Mouse (Mus musculus): Measurements from ENCODE around the gene Fance. TPM values are rescaled to one million over a fixed set of nuclear protein-coding genes. Genes with fewer than 3 reads are reported as not detected.
"Not testable (repeated sequence)": the region's sequence is repeated elsewhere in the genome, so short reads cannot be mapped to it uniquely, and the experiment has no call there.

Gene Fance
- polyA plus RNA-seq, 1 experiment: 12.1 TPM

- 33% methylated on average over 2 of the region's 2 CpGs for WGBS
Observed at GRCm38 (mm10) chr17:28330232-28330546, 16.9 kb downstream of the Fance start.

DNA sequence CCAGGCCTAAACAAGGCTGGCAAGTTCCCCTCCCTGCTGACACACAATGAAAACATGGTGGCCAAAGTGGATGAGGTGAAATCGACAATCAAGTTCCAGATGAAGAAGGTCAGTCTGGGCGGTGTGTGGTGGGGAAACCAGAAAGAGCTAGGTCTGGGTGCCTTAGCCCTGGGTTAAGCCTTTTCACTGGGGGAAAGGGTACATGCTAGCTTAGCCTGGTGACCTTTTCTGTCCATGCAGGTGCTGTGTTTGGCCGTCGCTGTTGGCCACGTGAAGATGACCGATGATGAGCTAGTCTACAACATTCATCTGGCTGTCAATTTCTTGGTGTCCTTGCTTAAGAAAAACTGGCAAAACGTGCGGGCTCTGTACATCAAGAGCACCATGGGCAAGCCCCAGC lies 17.3 kb downstream of the Fance start:
- not testable (repeated sequence) for H3K36me3 ChIP-seq (ENCODE audit: control insufficient read depth, insufficient read depth, low read length); DNase-seq; H3K27me3 ChIP-seq (replicated peaks; ENCODE audit: control insufficient read depth, insufficient read depth, low read length); H3K4me3 ChIP-seq (ENCODE audit: insufficient read depth, low read depth, low read length); H3K27ac ChIP-seq (ENCODE audit: insufficient read depth, low read depth, low read length)
- 53% methylated on average over 8 of the region's 8 CpGs for WGBS
- H3K4me1 ChIP-seq (ENCODE audit: control insufficient read depth, insufficient read depth, low read length): peaks cover 17% of the 10 kb centered on the region

More at GRCm38 (mm10) chr17:28330232-28330546, 16.9 kb downstream of the Fance start:
- peaks cover 4% of the 10 kb centered on the region; the same call in 1 of the 2 replicates for H3K36me3 ChIP-seq (ENCODE audit: control insufficient read depth, insufficient read depth, low read length)
- no peak overlapping the region for H3K27ac ChIP-seq (ENCODE audit: insufficient read depth, low read depth, low read length)
- no peak for DNase-seq
- H3K4me3 ChIP-seq (ENCODE audit: insufficient read depth, low read depth, low read length): no peak overlapping the region
- H3K27me3 ChIP-seq (replicated peaks; ENCODE audit: control insufficient read depth, insufficient read depth, low read length): no peaks in the 10 kb centered on the region
- peaks cover 17% of the 10 kb centered on the region for H3K4me1 ChIP-seq (ENCODE audit: control insufficient read depth, insufficient read depth, low read length)
- TF ChIP-seq POLR2A (IDR thresholded peaks at IDR 0.05; ENCODE audit: low read depth, low read length) (no peak), CTCF (conservative IDR thresholded peaks at IDR 0.05; ENCODE audit: insufficient read depth, insufficient read length, low read depth, low read length) (no peak)

- no peak for DNase-seq
- TF ChIP-seq POLR2A (IDR thresholded peaks at IDR 0.05; ENCODE audit: low read depth, low read length): no peak
- TF ChIP-seq CTCF (conservative IDR thresholded peaks at IDR 0.05; ENCODE audit: insufficient read depth, insufficient read length, low read depth, low read length): no peak
- WGBS: 57% methylated on average over 5 of the region's 7 CpGs
- no peaks in the 10 kb centered on the region for H3K27me3 ChIP-seq (replicated peaks; ENCODE audit: control insufficient read depth, insufficient read depth, low read length)
- peaks cover 17% of the 10 kb centered on the region for H3K4me1 ChIP-seq (ENCODE audit: control insufficient read depth, insufficient read depth, low read length)
- no peak overlapping the region for H3K4me3 ChIP-seq (ENCODE audit: insufficient read depth, low read depth, low read length)
- H3K36me3 ChIP-seq (ENCODE audit: control insufficient read depth, insufficient read depth, low read length): peaks cover 4% of the 10 kb centered on the region; the same call in 1 of the 2 replicates
- no peak overlapping the region for H3K27ac ChIP-seq (ENCODE audit: insufficient read depth, low read depth, low read length)
Observed at GRCm38 (mm10) chr17:28331241-28332112, 18.2 kb downstream of the Fance start.

DNA sequence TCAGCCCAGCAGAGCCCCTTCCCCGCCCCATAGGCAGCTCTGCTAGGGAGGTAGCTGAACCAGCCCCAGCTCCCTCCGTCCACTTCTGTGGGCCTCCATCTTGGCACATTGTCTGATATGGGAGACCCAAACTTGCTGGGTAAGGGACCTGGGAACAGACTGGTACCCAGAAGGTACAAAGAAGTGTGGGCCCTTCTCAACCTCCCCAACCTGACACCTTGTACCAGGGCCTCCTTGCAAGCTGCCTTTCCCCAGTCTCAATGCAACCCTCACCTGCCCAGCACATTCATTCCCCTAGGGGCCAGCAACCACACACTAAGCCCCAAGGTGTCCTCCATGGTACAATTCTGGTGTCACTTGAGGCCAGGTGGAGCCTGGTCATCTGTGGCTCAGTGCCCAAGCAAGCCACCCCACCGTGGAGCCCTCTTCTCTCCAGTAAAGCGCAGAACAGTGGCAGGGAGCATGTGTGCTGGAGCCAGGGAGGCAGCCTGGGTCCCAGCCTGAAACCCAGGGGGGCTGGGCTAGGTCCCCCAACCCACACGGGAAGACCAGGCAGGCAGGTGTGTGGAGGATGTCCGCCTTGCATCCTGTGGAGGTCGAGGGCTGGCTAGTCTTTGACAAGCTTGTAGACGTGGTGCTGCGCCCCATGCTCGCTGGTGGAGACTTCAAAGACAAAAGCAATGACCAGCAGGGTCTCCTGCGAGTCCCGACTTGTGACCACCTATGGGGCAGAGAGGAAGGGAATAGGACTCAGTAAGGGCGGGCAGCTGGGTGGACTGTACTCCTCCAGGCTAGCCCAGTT lies 19.0 kb downstream of the Fance start:
- 65% methylated on average over 13 of the region's 13 CpGs for WGBS
- no peak overlapping the region for H3K27ac ChIP-seq (ENCODE audit: insufficient read depth, low read depth, low read length)
- no peaks in the 10 kb centered on the region for H3K27me3 ChIP-seq (replicated peaks; ENCODE audit: control insufficient read depth, insufficient read depth, low read length)
- H3K4me1 ChIP-seq (ENCODE audit: control insufficient read depth, insufficient read depth, low read length): peaks cover 12% of the 10 kb centered on the region
- peaks cover 4% of the 10 kb centered on the region; the same call in 1 of the 2 replicates for H3K36me3 ChIP-seq (ENCODE audit: control insufficient read depth, insufficient read depth, low read length)
- TF ChIP-seq CTCF (conservative IDR thresholded peaks at IDR 0.05; ENCODE audit: insufficient read depth, insufficient read length, low read depth, low read length) (0 out of 2 replicates have a peak, but pooled peaks have one; percentile 23), POLR2A (IDR thresholded peaks at IDR 0.05; ENCODE audit: low read depth, low read length) (no peak)
- H3K4me3 ChIP-seq (ENCODE audit: insufficient read depth, low read depth, low read length): no peak overlapping the region
- DNase-seq: no peak

DNA sequence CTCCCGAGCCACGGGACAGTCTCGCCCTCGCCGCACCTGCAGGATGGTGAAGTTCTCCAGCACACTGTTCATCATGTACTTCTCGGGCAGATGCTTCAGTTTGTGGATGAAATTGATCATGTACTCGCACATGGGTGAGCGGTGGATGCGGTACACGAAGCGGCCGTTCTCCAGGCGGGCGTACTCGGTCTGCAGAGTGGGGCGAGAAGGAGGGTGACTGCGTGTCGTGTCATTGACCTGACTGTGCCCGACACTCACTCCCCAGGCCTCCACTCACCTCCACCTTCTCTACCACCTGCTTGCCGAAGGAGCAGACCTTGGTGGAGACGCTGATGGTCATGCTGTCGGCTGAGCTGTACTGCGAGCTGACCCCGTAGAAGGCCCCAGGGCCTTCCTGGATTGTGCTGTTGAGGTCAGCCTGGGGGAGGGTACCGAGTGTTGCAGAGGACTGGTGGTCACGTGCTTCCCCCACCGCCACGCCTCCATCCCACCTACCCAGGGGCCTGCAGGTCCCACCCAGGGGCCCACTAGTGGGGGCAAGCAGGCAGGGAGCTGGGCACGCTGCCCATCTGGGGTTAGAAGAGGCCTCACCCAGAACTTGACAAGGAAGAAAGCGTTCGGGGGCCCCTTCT lies 19.7 kb downstream of the Fance start:
- peaks cover 4% of the 10 kb centered on the region; the same call in 1 of the 2 replicates for H3K36me3 ChIP-seq (ENCODE audit: control insufficient read depth, insufficient read depth, low read length)
- WGBS: 68% methylated on average over 31 of the region's 31 CpGs

DNA sequence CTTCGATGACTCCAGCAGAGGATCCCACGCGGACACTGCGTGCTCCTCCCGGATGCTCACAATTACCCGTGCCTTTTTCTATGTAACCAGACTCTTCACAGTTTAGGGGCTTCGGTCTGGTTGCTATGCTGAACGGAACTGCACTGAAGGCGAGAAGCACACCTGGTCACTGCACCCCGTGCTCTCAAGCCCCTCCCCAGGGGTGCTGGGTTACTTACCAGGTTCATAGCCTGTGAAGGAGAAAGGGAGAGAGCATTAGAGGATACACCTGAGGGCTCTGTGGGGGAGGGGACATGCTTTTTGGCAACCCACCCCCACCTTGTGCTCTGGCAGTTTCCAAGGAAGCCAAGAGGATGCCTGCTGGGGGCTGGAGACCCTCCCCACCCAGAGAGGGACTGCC lies 21.9 kb downstream of the Fance start:
- Histone ChIP-seq H3K27ac (ENCODE audit: insufficient read depth, low read depth, low read length) (no peak overlapping the region), H3K27me3 (replicated peaks; ENCODE audit: control insufficient read depth, insufficient read depth, low read length) (no peaks in the 10 kb centered on the region), H3K36me3 (ENCODE audit: control insufficient read depth, insufficient read depth, low read length) (no peaks in the 10 kb centered on the region; the same call in 1 of the 2 replicates), H3K4me1 (ENCODE audit: control insufficient read depth, insufficient read depth, low read length) (0 out of 2 replicates have a peak, but pooled peaks cover 1% of the 10 kb centered on the region), H3K4me3 (ENCODE audit: insufficient read depth, low read depth, low read length) (no peak overlapping the region)
- 72% methylated on average over 10 of the region's 10 CpGs for WGBS
- no peak for DNase-seq
- TF ChIP-seq CTCF (conservative IDR thresholded peaks at IDR 0.05; ENCODE audit: insufficient read depth, insufficient read length, low read depth, low read length) (no peak), POLR2A (IDR thresholded peaks at IDR 0.05; ENCODE audit: low read depth, low read length) (no peak)

More for the DNA sequence above, 19.7 kb downstream of the Fance start:
- no peaks in the 10 kb centered on the region for H3K27me3 ChIP-seq (replicated peaks; ENCODE audit: control insufficient read depth, insufficient read depth, low read length)
- H3K4me3 ChIP-seq (ENCODE audit: insufficient read depth, low read depth, low read length): no peak overlapping the region
- H3K4me1 ChIP-seq (ENCODE audit: control insufficient read depth, insufficient read depth, low read length): peaks cover 5% of the 10 kb centered on the region; the same call in 1 of the 2 replicates
- DNase-seq: no peak
- no peak overlapping the region for H3K27ac ChIP-seq (ENCODE audit: insufficient read depth, low read depth, low read length)
- TF ChIP-seq POLR2A (IDR thresholded peaks at IDR 0.05; ENCODE audit: low read depth, low read length) (no peak), CTCF (conservative IDR thresholded peaks at IDR 0.05; ENCODE audit: insufficient read depth, insufficient read length, low read depth, low read length) (no peak)

Measured in kidney, adult 2 months (tissue).